Mouse (Mus musculus) hindbrain, embryonic 10.5 days (tissue): Measurements from ENCODE around the gene U2af1. TPM values are rescaled to one million over a fixed set of nuclear protein-coding genes. Genes with fewer than 3 reads are reported as not detected.

ENCODE experiments used
- DNase-seq: peaks from one replicate; pipeline ENCODE4 v3.0.0-alpha.2; 2017; ENCODE audit warnings: low spot score
- H3K27ac ChIP-seq: fragments of 300-500 bp; sonication (generic); 2 replicates; pipeline ENCODE4 v1.5.1; 2016; ENCODE audit warnings: mild to moderate bottlenecking, moderate library complexity
- H3K27me3 ChIP-seq: fragments of 300-500 bp; sonication (generic); 2 replicates; pipeline ENCODE4 v1.6.1; 2016; ENCODE audit warnings: mild to moderate bottlenecking; ENCODE audit not compliant: poor library complexity, insufficient read depth, severe bottlenecking
- H3K36me3 ChIP-seq: fragments of 300-500 bp; sonication (generic); 2 replicates; pipeline ENCODE4 v1.6.1; 2016; ENCODE audit warnings: mild to moderate bottlenecking, moderate library complexity
- H3K4me1 ChIP-seq: fragments of 300-500 bp; sonication (generic); replicated peaks from 2 replicates; pipeline ENCODE4 v1.6.1; 2016; ENCODE audit warnings: mild to moderate bottlenecking
- H3K4me3 ChIP-seq: fragments of 300-500 bp; sonication (generic); 2 replicates; pipeline ENCODE4 v1.5.1; 2016; ENCODE audit warnings: mild to moderate bottlenecking, moderate library complexity
- H3K9me3 ChIP-seq: fragments of 300-500 bp; sonication (generic); 2 replicates; pipeline ENCODE4 v1.6.1; 2016; ENCODE audit warnings: mild to moderate bottlenecking, moderate library complexity
- WGBS: fragments of 180-500 bp; shearing (Covaris S2); methylation state at CpG from one replicate; pipeline ENCODE4 v1.1.7; 2016; 5-methylcytosine and 5-hydroxymethylcytosine counted together
- polyA plus RNA-seq: library from polyadenylated mRNA; unstranded; fragments of >200 nt; fragmentation: Nextera tagmentation; extraction: Ambion mirVana; gene quantifications from 2 replicates; pipeline ENCODE4 v1.2.1, GENCODE M21; 2016

The U2af1 gene
- polyA plus RNA-seq, 1 experiment from 2014 or later, result 344 TPM

DNA sequence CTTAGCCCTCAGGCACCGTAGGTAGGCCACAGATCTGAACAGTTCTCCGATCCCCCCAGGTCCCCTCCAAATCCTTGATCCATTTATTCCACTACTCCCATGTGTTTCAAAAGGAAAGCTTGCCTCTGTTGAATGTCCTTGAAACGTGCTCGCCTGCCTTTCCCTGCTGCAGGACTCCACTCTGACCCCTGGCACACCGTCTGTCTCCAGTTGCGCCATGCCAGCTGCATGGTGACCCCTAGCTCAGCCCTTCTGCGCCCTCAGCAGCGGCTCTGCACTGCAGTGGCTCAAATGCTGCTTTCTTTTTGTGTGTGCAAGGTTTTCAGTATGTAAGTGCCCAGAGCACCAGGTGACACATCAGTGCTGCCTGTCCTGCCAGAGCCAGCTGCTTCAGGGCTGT is 60.1 kb downstream of the U2af1 start:
- Histone ChIP-seq H3K27ac (no peak overlapping the region), H3K4me1 (no peaks in the 10 kb centered on the region), H3K27me3 (no peaks in the 10 kb centered on the region), H3K9me3 (no peaks in the 10 kb centered on the region), H3K4me3 (no peak overlapping the region), H3K36me3 (peaks cover 79% of the 10 kb centered on the region)
- WGBS, result 90% methylated on average over 8 of the region's 8 CpGs
- no peak for DNase-seq

DNA sequence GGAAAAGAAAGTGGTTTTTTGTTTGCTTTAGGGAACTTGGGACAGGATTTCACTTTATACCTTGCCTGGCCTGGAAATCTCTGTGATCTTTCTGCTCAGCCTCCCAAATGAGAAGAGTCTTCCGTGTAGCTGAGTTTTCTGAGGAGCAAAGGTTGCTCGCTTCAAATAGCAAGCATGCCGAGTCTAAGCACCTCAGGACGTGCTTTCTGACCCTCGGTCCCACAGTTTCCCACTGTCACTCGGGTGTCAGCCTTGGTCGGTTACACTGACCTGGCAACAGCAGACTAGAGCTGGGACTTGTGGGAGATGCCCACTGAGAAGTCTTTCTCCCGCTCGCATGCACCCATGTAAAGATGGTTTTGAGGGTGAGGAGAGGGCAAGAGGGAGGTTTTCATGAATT is 60.7 kb downstream of the U2af1 start:
- H3K4me1 ChIP-seq, result no peaks in the 10 kb centered on the region
- H3K4me3 ChIP-seq, result no peak overlapping the region
- H3K36me3 ChIP-seq, result peaks cover 79% of the 10 kb centered on the region
- H3K27me3 ChIP-seq, result no peaks in the 10 kb centered on the region
- WGBS, result 93% methylated on average over 9 of the region's 9 CpGs
- H3K27ac ChIP-seq, result no peak overlapping the region
- DNase-seq, result no peak
- H3K9me3 ChIP-seq, result no peaks in the 10 kb centered on the region

Other genes with a start within 250 kb of the U2af1 start
- 60.8 and 68.0 TPM in 2 replicates for gene Wdr4, start 138.9 kb downstream of the U2af1 start, polyA plus RNA-seq
- gene Ndufv3, start 138.8 kb downstream of the U2af1 start, polyA plus RNA-seq, result 261 and 297 TPM in 2 replicates
- gene Pknox1, start 94.2 kb downstream of the U2af1 start, polyA plus RNA-seq, result 21.1 and 24.8 TPM in 2 replicates
- 0.99 and 1.5 TPM in 2 replicates for gene Cbs, start 21.7 kb downstream of the U2af1 start, polyA plus RNA-seq
- gene Cryaa, start 18.9 kb upstream of the U2af1 start, polyA plus RNA-seq, result not detected in 2 replicates
- gene Sik1, start 196.9 kb upstream of the U2af1 start, polyA plus RNA-seq, result 14.0 and 14.3 TPM in 2 replicates